Mouse (Mus musculus): ENCODE measurements around the gene Cog6. TPM values are rescaled to one million over a fixed set of nuclear protein-coding genes. Genes with fewer than 3 reads are reported as not detected.

Cog6 gene
- total and polyA plus RNA-seq, 3 experiments: 15.6 to 25.8 (median 18.4) TPM

- in situ Hi-C loops (cut with MboI; ENCODE audit: low pct_ligation_motif_present, low pct_unique_long_range_greater_than_20kb, low sequenced_read_pairs) (no loop called here), dilution Hi-C loops (cut with MboI; ENCODE audit: extremely low pct_ligation_motif_present, extremely low pct_unique_long_range_greater_than_20kb, low sequenced_read_pairs) (no loop called here)
- no peaks in the 10 kb centered on the region for H3K36me3 ChIP-seq (replicated peaks in 1 of 2; ENCODE audit: control insufficient read depth in 1 of 2, insufficient read depth in 1 of 2, low read length in 1 of 2)
- H3K9me3 ChIP-seq (replicated peaks; ENCODE audit: low read length): no peaks in the 10 kb centered on the region
- H3K4me3 ChIP-seq (replicated peaks in 1 of 3; ENCODE audit: low read depth in 2 of 3, low read length in 2 of 3, poor library complexity in 1 of 3): no peak overlapping the region
- H3K4me2 ChIP-seq (ENCODE audit: insufficient read depth, low read depth, poor library complexity, severe bottlenecking): no peak overlapping the region
- H3K9ac ChIP-seq (ENCODE audit: insufficient read depth, low read depth): no peak overlapping the region
- no peak for DNase-seq (ENCODE audit: extremely low read depth)
- no peak for TF ChIP-seq HCFC1 (IDR thresholded peaks at IDR 0.05; ENCODE audit: low read depth, low read length)
- no peak for TF ChIP-seq MAX (IDR thresholded peaks at IDR 0.05; ENCODE audit: low read length)
- no peak for TF ChIP-seq POLR2A (IDR thresholded peaks at IDR 0.05; ENCODE audit: low read depth, low read length)
- no peak for TF ChIP-seq PAX5 (IDR thresholded peaks at IDR 0.05; ENCODE audit: low read length)
- no peak for TF ChIP-seq JUN (IDR thresholded peaks at IDR 0.05; ENCODE audit: insufficient read depth, low read depth, low read length)
- TF ChIP-seq MXI1 (IDR thresholded peaks at IDR 0.05; ENCODE audit: low read depth, low read length): no peak
- TF ChIP-seq BHLHE40 (IDR thresholded peaks at IDR 0.05; ENCODE audit: low read depth, low read length): no peak
- TF ChIP-seq KAT2A (IDR thresholded peaks at IDR 0.05; ENCODE audit: insufficient replicate concordance, low read length): no peak
- no peak for TF ChIP-seq CHD2 (IDR thresholded peaks at IDR 0.05; ENCODE audit: low read length)
- TF ChIP-seq USF2 (conservative IDR thresholded peaks at IDR 0.05; ENCODE audit: low read depth, low read length): no peak
- H3K27ac ChIP-seq (ENCODE audit: insufficient read depth, low read depth): no peak overlapping the region
- H3K27me3 ChIP-seq (replicated peaks): no peaks in the 10 kb centered on the region
- no peaks in the 10 kb centered on the region for H3K79me2 ChIP-seq (replicated peaks; ENCODE audit: control insufficient read depth, extremely low read depth, insufficient read depth, poor library complexity, severe bottlenecking)
- no peaks in the 10 kb centered on the region for H3K4me1 ChIP-seq (ENCODE audit: control insufficient read depth in 1 of 2, insufficient read depth in 2 of 2)
Observed at GRCm38 (mm10) chr3:52958444-52959120, 58.5 kb downstream of the Cog6 start.

- dilution Hi-C loops (cut with MboI; ENCODE audit: extremely low pct_ligation_motif_present, extremely low pct_unique_long_range_greater_than_20kb, low sequenced_read_pairs): no loop called here
- Histone ChIP-seq H3K9me3 (replicated peaks; ENCODE audit: low read length) (no peaks in the 10 kb centered on the region), H3K4me3 (replicated peaks in 1 of 3; ENCODE audit: low read depth in 2 of 3, low read length in 2 of 3, poor library complexity in 1 of 3) (no peak overlapping the region), H3K27me3 (replicated peaks) (no peaks in the 10 kb centered on the region), H3K4me2 (ENCODE audit: insufficient read depth, low read depth, poor library complexity, severe bottlenecking) (no peak overlapping the region), H3K27ac (ENCODE audit: insufficient read depth, low read depth) (no peak overlapping the region), H3K9ac (ENCODE audit: insufficient read depth, low read depth) (no peak overlapping the region), H3K4me1 (ENCODE audit: control insufficient read depth in 1 of 2, insufficient read depth in 2 of 2) (no peaks in the 10 kb centered on the region), H3K36me3 (replicated peaks in 1 of 2; ENCODE audit: control insufficient read depth in 1 of 2, insufficient read depth in 1 of 2, low read length in 1 of 2) (no peaks in the 10 kb centered on the region), H3K79me2 (replicated peaks; ENCODE audit: control insufficient read depth, extremely low read depth, insufficient read depth, poor library complexity, severe bottlenecking) (no peaks in the 10 kb centered on the region)
- no peak for DNase-seq (ENCODE audit: extremely low read depth)
- in situ Hi-C loops (cut with MboI; ENCODE audit: low pct_ligation_motif_present, low pct_unique_long_range_greater_than_20kb, low sequenced_read_pairs): no loop called here
- TF ChIP-seq POLR2A (IDR thresholded peaks at IDR 0.05; ENCODE audit: low read depth, low read length) (no peak), EP300 (IDR thresholded peaks at IDR 0.05; ENCODE audit: low read length) (no peak), MAZ (IDR thresholded peaks at IDR 0.05; ENCODE audit: low read depth, low read length) (no peak), PAX5 (IDR thresholded peaks at IDR 0.05; ENCODE audit: low read length) (no peak), SMC3 (IDR thresholded peaks at IDR 0.05; ENCODE audit: low read depth, low read length) (no peak), GABPA (IDR thresholded peaks at IDR 0.05; ENCODE audit: insufficient replicate concordance, low read depth, low read length) (no peak), ELF1 (IDR thresholded peaks at IDR 0.05; ENCODE audit: low read depth, low read length) (no peak), KAT2A (IDR thresholded peaks at IDR 0.05; ENCODE audit: insufficient replicate concordance, low read length) (no peak), JUND (conservative IDR thresholded peaks at IDR 0.05; ENCODE audit: low read depth, low read length) (no peak), RCOR1 (conservative IDR thresholded peaks at IDR 0.05; ENCODE audit: low read depth, low read length) (no peak), MYC (IDR thresholded peaks at IDR 0.05; ENCODE audit: low read depth, low read length) (no peak)
Observed at GRCm38 (mm10) chr3:52957861-52958260, 59.2 kb downstream of the Cog6 start.

Data from CH12.LX (cell line).